Mouse (Mus musculus) heart, postnatal 10 days (tissue): Measurements from ENCODE around the gene Usp50. TPM values are rescaled to one million over a fixed set of nuclear protein-coding genes. Genes with fewer than 3 reads are reported as not detected.

Experiments
- DNase-seq, 2 experiments: peaks; one replicate each; pipeline ENCODE4 v3.0.0; 2021
- intact Hi-C: fragments of 180-260 bp; cut with DNase I; formaldehyde crosslinking; loops from one replicate; pipeline ENCODE4 v1.15.1; 2025
- total RNA-seq, 2 experiments: library from RNA; stranded (reverse); gene quantifications; 2 replicates each; pipeline ENCODE4 v1.2.3; 2021

Gene Usp50
- not detected for total RNA-seq

GRCm38 (mm10) chr2:126783370-126783769 is at the start of gene Usp50:
Usp50 (minus strand) TSS chr2:126783470.
- DNase-seq: no peak
- intact Hi-C loops: no loop called here

GRCm38 (mm10) chr2:126817414-126817813 is 34.1 kb upstream of the Usp50 start:
- intact Hi-C loops: no loop called here
- no peak for DNase-seq

GRCm38 (mm10) chr2:126816644-126817347 is 33.5 kb upstream of the Usp50 start:
- intact Hi-C loops: no loop called here
- no peak for DNase-seq

GRCm38 (mm10) chr2:126815822-126816221 is 32.6 kb upstream of the Usp50 start:
- intact Hi-C loops: no loop called here
- peak; percentile 34 to 44 for DNase-seq

GRCm38 (mm10) chr2:126801980-126802379 is 18.7 kb upstream of the Usp50 start:
- DNase-seq: no peak
- intact Hi-C loops: no loop called here

GRCm38 (mm10) chr2:126798455-126798854 is 15.2 kb upstream of the Usp50 start:
- intact Hi-C loops: loop anchor here (5.0 kb wide), 1 partner anchor 199 kb away; no protein-coding TSS in a partner anchor
- DNase-seq: no peak

- DNase-seq: no peak
- intact Hi-C loops: loop anchor here (5.0 kb wide), 1 partner anchor 202 kb away; no protein-coding TSS in a partner anchor
These were observed 12.4 kb upstream of the Usp50 start for GRCm38 (mm10) chr2:126795708-126796107.

GRCm38 (mm10) chr2:126792611-126793010 is 9.3 kb upstream of the Usp50 start:
- intact Hi-C loops: no loop called here

GRCm38 (mm10) chr2:126787721-126788342 is 4.6 kb upstream of the Usp50 start:
- intact Hi-C loops: no loop called here

More at GRCm38 (mm10) chr2:126792611-126793010, 9.3 kb upstream of the Usp50 start:
- no peak for DNase-seq

GRCm38 (mm10) chr2:126782433-126782832 is 837 bp downstream of the Usp50 start:
- DNase-seq: peak; percentile 73 to 84
- intact Hi-C loops: loop anchor here (1.0 kb wide), 1 partner anchor 183 kb away; no protein-coding TSS in a partner anchor

More at GRCm38 (mm10) chr2:126787721-126788342, 4.6 kb upstream of the Usp50 start:
- no peak for DNase-seq

- intact Hi-C loops: no loop called here
These were observed 1.8 kb downstream of the Usp50 start for GRCm38 (mm10) chr2:126781478-126781877.

GRCm38 (mm10) chr2:126780286-126780685 is 3.0 kb downstream of the Usp50 start:
- intact Hi-C loops: no loop called here

More at GRCm38 (mm10) chr2:126781478-126781877, 1.8 kb downstream of the Usp50 start:
- DNase-seq: no peak

GRCm38 (mm10) chr2:126778806-126779205 is 4.5 kb downstream of the Usp50 start:
- intact Hi-C loops: no loop called here

More at GRCm38 (mm10) chr2:126780286-126780685, 3.0 kb downstream of the Usp50 start:
- no peak for DNase-seq

GRCm38 (mm10) chr2:126776416-126776815 is 6.9 kb downstream of the Usp50 start:
- DNase-seq: no peak
- intact Hi-C loops: no loop called here

More at GRCm38 (mm10) chr2:126778806-126779205, 4.5 kb downstream of the Usp50 start:
- DNase-seq: no peak

GRCm38 (mm10) chr2:126775951-126776350 is 7.3 kb downstream of the Usp50 start:
- intact Hi-C loops: no loop called here

GRCm38 (mm10) chr2:126772217-126772616 is 11.1 kb downstream of the Usp50 start:
- DNase-seq: no peak
- intact Hi-C loops: no loop called here

More at GRCm38 (mm10) chr2:126775951-126776350, 7.3 kb downstream of the Usp50 start:
- no peak for DNase-seq

- intact Hi-C loops: no loop called here
- DNase-seq: peak in 1 of 2 experiments; percentile 6
These were observed 13.7 kb downstream of the Usp50 start for GRCm38 (mm10) chr2:126769431-126770181.

GRCm38 (mm10) chr2:126768194-126768593 is 15.1 kb downstream of the Usp50 start:
- no peak for DNase-seq
- intact Hi-C loops: no loop called here

- intact Hi-C loops: no loop called here
- no peak for DNase-seq
These were observed 15.7 kb downstream of the Usp50 start for GRCm38 (mm10) chr2:126767599-126767998.

GRCm38 (mm10) chr2:126765867-126766582 is 17.2 kb downstream of the Usp50 start:
- intact Hi-C loops: no loop called here
- DNase-seq: no peak
